Mouse (Mus musculus) heart, embryonic 15.5 days (tissue): ENCODE data around the gene Pank2. TPM values are rescaled to one million over a fixed set of nuclear protein-coding genes. Genes with fewer than 3 reads are reported as not detected.
"Not testable (repeated sequence)": the region's sequence is repeated elsewhere in the genome, so short reads cannot be mapped to it uniquely, and the experiment has no call there.

Experiments used
- ATAC-seq: fragments of 200-750 bp; cut with Nextera tagmentation; replicated peaks from 2 replicates; pipeline ENCODE4 v1.8.0; 2017; ENCODE audit warnings: low read depth, moderate TSS enrichment; ENCODE audit not compliant: insufficient number of reproducible peaks, insufficient read depth, low FRiP score
- H3K27ac ChIP-seq: fragments of 300-500 bp; sonication (generic); 2 replicates; pipeline ENCODE4 v1.5.1; 2015; ENCODE audit warnings: mild to moderate bottlenecking, inconsistent platforms
- H3K27me3 ChIP-seq: fragments of 300-500 bp; sonication (generic); 2 replicates; pipeline ENCODE4 v1.6.1; 2015; ENCODE audit warnings: inconsistent platforms
- H3K36me3 ChIP-seq: fragments of 300-500 bp; sonication (generic); 2 replicates; pipeline ENCODE4 v1.6.1; 2015; ENCODE audit warnings: mild to moderate bottlenecking, inconsistent platforms
- H3K4me1 ChIP-seq: fragments of 300-500 bp; sonication (generic); replicated peaks from 2 replicates; pipeline ENCODE4 v1.6.1; 2015; ENCODE audit warnings: inconsistent platforms
- H3K4me2 ChIP-seq: fragments of 300-500 bp; sonication (generic); 2 replicates; pipeline ENCODE4 v1.6.1; 2015; ENCODE audit warnings: inconsistent platforms, mild to moderate bottlenecking, moderate library complexity
- H3K4me3 ChIP-seq: fragments of 300-500 bp; sonication (generic); 2 replicates; pipeline ENCODE4 v1.5.1; 2015; ENCODE audit warnings: mild to moderate bottlenecking, inconsistent platforms
- H3K9ac ChIP-seq: fragments of 300-500 bp; sonication (generic); 2 replicates; pipeline ENCODE4 v1.6.1; 2015; ENCODE audit warnings: mild to moderate bottlenecking, inconsistent platforms
- H3K9me3 ChIP-seq: fragments of 300-500 bp; sonication (generic); replicated peaks from 2 replicates; pipeline ENCODE4 v1.6.1; 2016; ENCODE audit warnings: inconsistent platforms
- WGBS: fragments of 180-500 bp; shearing (Covaris S2); methylation state at CpG from one replicate; pipeline ENCODE4 v1.1.7; 2015; ENCODE audit warnings: mixed read lengths; 5-methylcytosine and 5-hydroxymethylcytosine counted together
- polyA plus RNA-seq: library from polyadenylated mRNA; unstranded; fragments of >200 nt; fragmentation: Nextera tagmentation; extraction: Ambion mirVana; gene quantifications from 2 replicates; pipeline ENCODE4 v1.2.1, GENCODE M21; 2015

The Pank2 gene
- polyA plus RNA-seq, 1 experiment from 2014 or later, result 24.4 TPM

DNA sequence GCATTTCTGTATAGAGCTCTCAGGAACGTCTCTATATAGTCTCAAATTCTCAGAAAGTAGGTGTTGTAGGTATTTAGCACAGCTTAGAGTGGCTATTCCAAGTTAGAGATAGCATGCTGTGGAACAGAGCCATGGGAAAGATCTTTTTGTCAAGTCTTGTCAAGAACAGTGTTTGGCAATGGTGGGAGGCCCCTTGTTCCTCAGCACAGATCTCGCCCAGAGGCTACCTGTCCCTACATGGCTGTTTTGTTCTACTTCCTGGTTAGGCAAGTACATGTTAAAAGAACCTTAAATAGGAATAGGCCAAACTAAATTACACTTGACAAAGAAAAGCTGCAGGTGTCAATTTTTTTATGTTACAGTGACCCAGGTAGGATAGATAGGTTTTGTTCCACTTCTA is 38.2 kb downstream of the Pank2 start:
- Histone ChIP-seq H3K4me2 (no peak overlapping the region), H3K27ac (no peak overlapping the region), H3K36me3 (peaks cover 37% of the 10 kb centered on the region), H3K27me3 (no peaks in the 10 kb centered on the region), H3K9ac (no peak overlapping the region), H3K4me3 (no peak overlapping the region), H3K4me1 (no peaks in the 10 kb centered on the region), H3K9me3 (no peaks in the 10 kb centered on the region)
- no peak for ATAC-seq
- WGBS, result 62% methylated on average over 2 of the region's 2 CpGs

DNA sequence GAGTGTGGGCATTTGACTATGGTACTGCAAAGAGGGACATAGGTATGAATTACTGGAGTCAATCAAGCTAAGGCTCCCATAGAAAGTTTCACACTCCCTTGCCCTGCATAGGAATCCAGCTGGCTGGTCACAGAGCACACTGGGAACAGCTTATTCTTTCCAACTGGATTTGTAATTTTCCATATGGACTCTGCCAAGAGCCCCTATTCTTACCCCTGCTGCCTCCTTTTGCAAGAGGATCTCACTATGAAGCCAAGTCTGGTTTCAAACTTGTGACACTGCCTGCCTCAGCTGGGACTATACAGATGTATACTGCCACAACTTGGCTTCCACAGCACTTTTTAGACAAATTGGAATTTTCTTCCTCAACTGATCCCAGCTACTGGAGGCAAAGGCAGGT is 39.3 kb downstream of the Pank2 start:
- no peak overlapping the region for H3K9ac ChIP-seq
- no peak for ATAC-seq
- H3K27me3 ChIP-seq, result no peaks in the 10 kb centered on the region
- H3K9me3 ChIP-seq, result no peaks in the 10 kb centered on the region
- no peak overlapping the region for H3K27ac ChIP-seq
- no peak overlapping the region for H3K4me2 ChIP-seq
- no peak overlapping the region for H3K4me3 ChIP-seq
- no peaks in the 10 kb centered on the region for H3K4me1 ChIP-seq
- H3K36me3 ChIP-seq, result peaks cover 26% of the 10 kb centered on the region

- no peaks in the 10 kb centered on the region for H3K27me3 ChIP-seq
- no peak overlapping the region for H3K27ac ChIP-seq
- 0 out of 2 replicates have a peak, but pooled peaks cover 2% of the 10 kb centered on the region for H3K4me1 ChIP-seq
- WGBS, result 74% methylated on average over 9 of the region's 9 CpGs
- no peak overlapping the region for H3K9ac ChIP-seq
- ATAC-seq, result no peak
- H3K9me3 ChIP-seq, result no peaks in the 10 kb centered on the region
- H3K4me3 ChIP-seq, result no peak overlapping the region
- H3K4me2 ChIP-seq, result no peak overlapping the region
- peaks cover 9% of the 10 kb centered on the region; the same call in 1 of the 2 replicates for H3K36me3 ChIP-seq
Observed at GRCm38 (mm10) chr2:131304497-131304896, 42.2 kb downstream of the Pank2 start.

GRCm38 (mm10) chr2:131305226-131305625 is 42.9 kb downstream of the Pank2 start:
- H3K9me3 ChIP-seq, H3K4me1 ChIP-seq, H3K27ac ChIP-seq, H3K9ac ChIP-seq, ATAC-seq, H3K4me3 ChIP-seq, H3K4me2 ChIP-seq, H3K27me3 ChIP-seq, H3K36me3 ChIP-seq: not testable (repeated sequence)
- WGBS, result 87% methylated on average over 1 of the region's 1 CpGs

- Histone ChIP-seq H3K27me3 (no peaks in the 10 kb centered on the region), H3K9ac (no peak overlapping the region), H3K27ac (no peak overlapping the region), H3K4me1 (0 out of 2 replicates have a peak, but pooled peaks cover 2% of the 10 kb centered on the region), H3K4me3 (no peak overlapping the region), H3K9me3 (no peaks in the 10 kb centered on the region), H3K36me3 (peaks cover 9% of the 10 kb centered on the region; the same call in 1 of the 2 replicates), H3K4me2 (no peak overlapping the region)
- 80% methylated on average over 5 of the region's 5 CpGs for WGBS
- ATAC-seq, result no peak
Observed at GRCm38 (mm10) chr2:131307391-131307790, 45.1 kb downstream of the Pank2 start.

DNA sequence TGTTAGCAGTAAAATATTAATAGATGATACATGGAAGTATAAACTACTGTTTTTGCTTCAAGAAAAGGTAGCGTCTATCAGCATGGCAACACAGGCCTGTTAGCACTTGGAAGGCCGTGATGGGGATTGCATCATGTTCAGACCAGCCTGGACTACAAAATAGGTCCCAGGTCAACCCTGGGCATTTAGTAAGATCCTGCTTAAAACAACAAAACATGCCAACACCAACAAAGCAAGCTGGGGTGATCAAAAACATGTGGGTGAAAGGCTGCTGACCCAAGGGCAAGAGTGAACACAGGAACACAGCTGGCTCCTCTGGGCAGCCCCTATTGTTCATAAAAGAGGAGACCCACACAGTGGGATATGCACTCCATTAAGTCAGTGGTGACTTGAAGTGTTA is 45.5 kb downstream of the Pank2 start:
- peaks cover 6% of the 10 kb centered on the region; the same call in 1 of the 2 replicates for H3K36me3 ChIP-seq
- ATAC-seq, result no peak
- no peak overlapping the region for H3K9ac ChIP-seq
- no peaks in the 10 kb centered on the region for H3K9me3 ChIP-seq
- WGBS, result 85% methylated on average over 2 of the region's 2 CpGs
- H3K4me2 ChIP-seq, result no peak overlapping the region
- H3K27me3 ChIP-seq, result no peaks in the 10 kb centered on the region
- H3K4me3 ChIP-seq, result no peak overlapping the region
- 0 out of 2 replicates have a peak, but pooled peaks cover 2% of the 10 kb centered on the region for H3K4me1 ChIP-seq
- H3K27ac ChIP-seq, result no peak overlapping the region

GRCm38 (mm10) chr2:131309296-131309695 is 47.0 kb downstream of the Pank2 start:
- Histone ChIP-seq H3K27ac (no peak overlapping the region), H3K9ac (no peak overlapping the region), H3K4me1 (0 out of 2 replicates have a peak, but pooled peaks cover 2% of the 10 kb centered on the region), H3K9me3 (no peaks in the 10 kb centered on the region), H3K4me3 (no peak overlapping the region), H3K4me2 (no peak overlapping the region), H3K36me3 (0 out of 2 replicates have a peak, but pooled peaks cover under 1% of the 10 kb centered on the region), H3K27me3 (no peaks in the 10 kb centered on the region)
- 58% methylated on average over 6 of the region's 6 CpGs for WGBS
- no peak for ATAC-seq

DNA sequence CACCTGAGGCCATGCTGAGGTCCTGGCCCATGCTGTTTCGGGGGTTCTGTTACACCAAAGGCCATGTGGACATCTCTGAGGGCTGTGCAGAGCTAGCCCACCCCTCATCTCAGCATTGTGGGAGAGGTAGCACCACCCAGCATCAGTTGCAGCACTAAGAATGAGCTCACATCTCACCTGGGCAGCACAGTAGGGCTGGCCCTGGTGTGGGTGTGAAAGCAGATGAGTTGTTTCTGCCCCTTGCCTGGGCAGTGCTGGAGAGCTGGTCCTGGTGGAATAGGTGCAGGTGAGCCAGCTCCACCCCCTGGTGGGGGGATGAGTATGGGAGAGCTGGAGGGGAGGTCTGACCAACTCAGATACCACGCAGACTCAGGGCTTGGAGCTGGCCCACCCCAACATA is 53.9 kb downstream of the Pank2 start:
- whole genome bisulfite sequencing, result 74% methylated on average over 2 of the region's 2 CpGs
- H3K4me3 ChIP-seq, result no peak overlapping the region

GRCm38 (mm10) chr2:131319401-131319800 is 57.1 kb downstream of the Pank2 start:
- Histone ChIP-seq H3K9me3 (no peaks in the 10 kb centered on the region), H3K27ac (no peak overlapping the region), H3K27me3 (no peaks in the 10 kb centered on the region), H3K36me3 (no peaks in the 10 kb centered on the region), H3K4me2 (no peak overlapping the region), H3K4me1 (0 out of 2 replicates have a peak, but pooled peaks cover 3% of the 10 kb centered on the region), H3K4me3 (no peak overlapping the region), H3K9ac (no peak overlapping the region)
- ATAC-seq, result no peak
- WGBS, result 89% methylated on average over 6 of the region's 6 CpGs

More for the DNA sequence above, 53.9 kb downstream of the Pank2 start:
- no peak overlapping the region for H3K27ac ChIP-seq
- H3K9me3 ChIP-seq, result no peaks in the 10 kb centered on the region
- no peaks in the 10 kb centered on the region for H3K27me3 ChIP-seq
- H3K36me3 ChIP-seq, result no peaks in the 10 kb centered on the region
- no peak overlapping the region for H3K4me2 ChIP-seq
- H3K9ac ChIP-seq, result no peak overlapping the region
- no peak for ATAC-seq
- 0 out of 2 replicates have a peak, but pooled peaks cover 3% of the 10 kb centered on the region for H3K4me1 ChIP-seq

DNA sequence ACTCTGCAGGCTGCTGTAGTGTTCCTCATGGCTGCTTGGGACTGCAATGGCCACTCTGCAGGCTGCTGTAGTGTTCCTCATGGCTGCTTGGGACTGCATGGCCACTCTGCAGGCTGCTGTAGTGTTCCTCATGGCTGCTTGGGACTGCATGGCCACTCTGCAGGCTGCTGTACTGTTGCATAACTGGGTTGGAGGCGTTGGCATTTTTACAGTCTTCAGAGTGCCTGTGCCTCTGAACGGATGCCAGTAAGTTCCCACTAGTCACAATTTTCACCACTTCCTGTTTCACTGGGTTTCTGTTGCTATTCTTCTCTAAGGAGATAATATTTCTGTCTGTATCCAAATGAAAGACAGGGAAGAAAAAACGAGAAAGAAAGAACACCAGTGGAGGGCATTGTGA is 58.9 kb downstream of the Pank2 start:
- H3K9me3 ChIP-seq, H3K27ac ChIP-seq, H3K36me3 ChIP-seq, H3K4me2 ChIP-seq, H3K4me3 ChIP-seq, ATAC-seq, H3K9ac ChIP-seq, H3K27me3 ChIP-seq, H3K4me1 ChIP-seq: not testable (repeated sequence)
- whole genome bisulfite sequencing, result 22% methylated on average over 3 of the region's 3 CpGs

DNA sequence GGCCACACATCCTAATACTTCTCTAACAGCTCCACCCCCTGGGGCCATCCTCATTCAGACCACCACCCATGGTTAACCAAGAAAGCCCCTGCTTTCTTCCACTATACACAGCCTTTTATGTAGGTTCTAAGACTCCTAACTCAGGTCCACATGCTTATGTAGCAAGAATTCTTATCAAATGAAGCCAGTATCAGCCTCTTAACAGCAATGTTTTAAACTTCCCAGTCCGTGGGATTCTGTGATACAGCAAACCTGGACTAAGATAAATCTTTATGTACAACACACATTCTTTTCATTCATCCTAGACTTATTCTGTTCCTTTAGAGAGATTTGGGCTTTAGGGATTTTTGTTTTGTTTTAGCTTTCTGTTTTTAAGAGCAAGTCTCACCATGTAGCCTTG is 61.4 kb downstream of the Pank2 start:
- Histone ChIP-seq H3K27me3 (no peaks in the 10 kb centered on the region), H3K4me1 (0 out of 2 replicates have a peak, but pooled peaks cover 6% of the 10 kb centered on the region), H3K9ac (no peak overlapping the region), H3K9me3 (no peaks in the 10 kb centered on the region), H3K36me3 (no peaks in the 10 kb centered on the region), H3K4me2 (no peak overlapping the region), H3K27ac (no peak overlapping the region), H3K4me3 (no peak overlapping the region)
- WGBS, result 44% methylated on average over 1 of the region's 1 CpGs
- ATAC-seq, result no peak

DNA sequence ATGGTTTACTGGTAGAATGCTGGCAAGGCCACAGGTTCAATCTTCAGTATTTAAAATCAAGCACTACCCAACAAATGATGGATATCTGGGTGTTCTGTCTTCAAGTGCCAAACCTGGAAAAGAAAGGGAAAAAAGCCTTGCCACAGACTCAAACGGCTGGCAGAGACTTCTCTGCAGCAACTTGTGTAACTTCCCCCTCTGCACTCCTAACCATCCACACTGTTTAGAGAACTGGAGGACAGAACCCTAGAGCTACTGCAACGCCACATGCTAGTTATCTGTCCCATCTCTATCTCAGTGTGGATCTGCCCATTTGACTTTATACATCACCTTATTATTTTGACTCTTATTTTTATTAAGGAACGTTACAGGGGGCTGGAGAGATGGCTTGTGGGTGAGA is 63.7 kb downstream of the Pank2 start:
- H3K9me3 ChIP-seq, result no peaks in the 10 kb centered on the region
- H3K27ac ChIP-seq, result no peak overlapping the region
- no peak for ATAC-seq
- H3K4me3 ChIP-seq, result no peak overlapping the region
- H3K4me2 ChIP-seq, result no peak overlapping the region
- no peak overlapping the region for H3K9ac ChIP-seq
- H3K36me3 ChIP-seq, result no peaks in the 10 kb centered on the region
- H3K27me3 ChIP-seq, result no peaks in the 10 kb centered on the region
- H3K4me1 ChIP-seq, result 0 out of 2 replicates have a peak, but pooled peaks cover 4% of the 10 kb centered on the region
- WGBS, result 60% methylated on average over 3 of the region's 3 CpGs
